Mouse (Mus musculus) embryo, embryonic 11 days (tissue): ENCODE results near the gene Ckap5.

Source experiments
- DNase-seq: peaks from one replicate; pipeline ENCODE4 v3.0.0-alpha.2; 2015

The Ckap5 gene

DNA sequence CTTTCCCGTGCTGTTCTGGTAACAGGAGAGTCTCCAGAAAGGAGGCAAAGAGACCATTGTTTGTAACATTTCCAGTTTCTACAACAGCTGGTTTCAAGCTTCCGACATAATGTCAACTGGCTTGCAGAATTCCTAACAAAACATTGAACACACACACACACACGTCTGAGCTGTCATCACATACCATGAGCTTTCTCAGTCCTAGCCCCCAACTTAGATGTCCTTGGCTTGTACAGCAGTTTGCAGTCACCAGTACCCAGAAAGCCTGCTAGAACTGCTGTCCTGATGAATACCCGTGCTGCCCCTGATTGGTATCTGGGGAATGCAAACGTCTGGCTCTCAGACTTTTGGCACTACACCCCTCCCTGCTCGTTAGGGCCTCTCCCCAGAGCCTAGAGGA lies 129.3 kb downstream of the Ckap5 start:
- DNase-seq, result no peak

DNA sequence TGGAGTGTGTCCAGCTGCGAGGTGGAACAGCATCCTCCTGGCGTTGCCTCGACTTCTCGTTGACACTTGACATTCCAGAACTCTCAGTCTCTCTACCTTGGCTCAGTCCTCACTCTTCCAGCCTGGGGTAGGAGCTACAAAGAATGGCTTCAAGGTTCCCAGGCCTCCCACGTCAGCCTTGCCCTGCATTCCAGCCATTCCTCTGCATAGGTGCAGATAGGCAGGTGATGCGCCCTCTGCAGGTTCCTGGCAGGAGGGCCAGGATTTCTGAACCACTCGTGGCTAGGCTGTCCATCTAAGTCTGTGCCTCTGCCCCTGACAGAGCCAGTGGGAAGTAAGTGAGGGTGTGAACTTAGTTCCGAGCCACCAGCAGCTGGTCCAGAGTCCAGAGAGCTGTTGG lies 130.2 kb downstream of the Ckap5 start:
- DNase-seq, result no peak

DNA sequence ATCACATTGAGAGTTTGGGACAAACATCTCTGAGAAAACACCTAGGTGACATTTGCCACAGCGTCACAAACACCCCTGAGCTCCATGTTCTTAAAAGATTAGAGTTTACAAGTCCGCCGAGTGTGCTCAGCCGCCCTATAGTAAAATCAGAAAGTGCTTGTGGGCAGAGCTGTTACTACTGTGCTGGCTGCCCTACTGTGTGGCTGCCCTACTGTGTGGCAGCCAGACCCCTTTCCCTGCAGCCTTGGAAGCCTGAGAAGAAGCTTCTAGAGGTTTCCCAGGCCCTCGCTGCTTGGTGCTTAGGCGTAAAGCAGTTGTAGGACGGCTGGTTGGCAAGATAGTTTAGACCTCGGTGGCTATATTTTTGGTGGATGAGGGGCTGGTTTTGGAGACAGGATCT lies 133.1 kb downstream of the Ckap5 start:
- no peak for DNase-seq

DNA sequence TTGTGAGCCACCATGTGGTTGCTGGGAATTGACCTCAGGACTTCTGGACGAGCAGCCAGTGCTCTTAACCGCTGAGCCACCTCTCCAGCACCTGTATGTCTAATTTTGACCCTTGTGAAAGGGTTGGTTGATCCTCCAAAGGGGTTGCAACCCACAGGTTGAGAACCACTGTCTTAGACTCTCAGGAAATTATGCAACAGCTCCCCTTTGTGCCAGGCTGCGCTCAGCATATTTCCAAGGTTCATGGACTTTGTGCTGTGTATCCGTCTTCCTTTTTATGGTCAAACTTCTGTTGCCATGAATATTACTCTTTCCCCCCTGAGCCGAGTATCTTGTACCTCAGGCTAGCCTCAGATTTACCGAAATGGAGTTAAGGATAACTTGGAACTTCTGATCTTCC lies 134.4 kb downstream of the Ckap5 start:
- DNase-seq, result no peak

DNA sequence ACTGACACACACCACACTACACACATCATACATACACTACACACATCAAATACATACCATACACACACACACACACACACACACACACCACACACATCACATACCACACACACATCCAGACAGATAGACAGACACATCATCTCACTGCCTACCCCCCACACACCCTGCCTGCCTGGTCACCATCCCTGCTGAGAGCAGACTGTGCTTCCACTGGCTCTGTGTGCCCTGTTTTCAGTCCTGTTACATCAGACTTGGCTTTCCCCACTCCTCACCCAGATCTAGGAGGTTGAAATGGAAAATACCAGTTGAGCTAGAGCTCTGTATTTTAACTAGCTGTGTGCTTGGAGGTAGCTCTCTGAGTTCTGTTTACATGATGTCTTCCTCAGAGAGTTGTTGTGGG lies 138.2 kb downstream of the Ckap5 start:
- no peak for DNase-seq

DNA sequence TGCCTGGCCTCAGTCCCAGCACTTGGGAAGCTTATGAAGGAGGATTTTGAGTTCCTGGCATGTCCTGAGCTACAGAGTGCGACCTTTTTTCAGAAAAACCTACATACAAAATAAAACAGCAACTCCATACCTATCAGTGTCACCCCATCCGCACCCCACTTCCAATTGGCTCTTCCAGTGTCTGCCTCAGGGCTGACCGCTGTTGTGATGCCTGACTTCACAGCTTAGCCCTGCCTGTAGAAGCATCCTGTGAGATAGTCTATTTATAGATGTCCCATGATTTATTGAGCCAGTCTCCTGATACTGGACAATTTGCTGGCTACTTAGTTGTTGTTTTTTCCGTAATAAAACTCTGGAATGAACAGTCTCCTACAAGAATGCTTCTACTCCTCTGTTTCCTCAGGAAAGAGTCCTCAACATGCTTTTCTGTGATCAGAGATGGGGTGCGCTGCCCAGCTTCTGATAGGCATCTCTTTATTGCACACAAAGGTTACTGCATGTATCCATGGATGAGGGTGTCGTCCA lies 139.9 kb downstream of the Ckap5 start:
- no peak for DNase-seq

DNA sequence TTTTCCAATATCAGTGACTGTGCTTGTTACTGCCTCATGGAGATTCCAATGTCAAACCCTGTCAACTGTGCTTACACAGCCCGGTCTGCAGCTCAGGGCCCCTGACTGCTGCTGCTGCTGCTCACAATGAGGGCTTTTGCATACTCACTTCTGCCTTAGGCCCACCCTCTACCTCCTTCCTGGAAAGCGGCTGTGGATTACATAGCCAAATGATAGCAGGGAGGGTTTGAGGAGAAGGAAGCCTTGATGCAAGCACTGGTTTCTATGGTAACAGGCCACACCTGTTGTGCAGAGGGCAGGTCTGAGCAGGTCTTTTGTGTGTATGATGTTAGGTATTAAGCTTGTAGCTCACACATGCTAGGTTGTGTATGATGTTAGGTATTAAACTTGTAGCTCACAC lies 141.2 kb downstream of the Ckap5 start:
- DNase-seq, result no peak

DNA sequence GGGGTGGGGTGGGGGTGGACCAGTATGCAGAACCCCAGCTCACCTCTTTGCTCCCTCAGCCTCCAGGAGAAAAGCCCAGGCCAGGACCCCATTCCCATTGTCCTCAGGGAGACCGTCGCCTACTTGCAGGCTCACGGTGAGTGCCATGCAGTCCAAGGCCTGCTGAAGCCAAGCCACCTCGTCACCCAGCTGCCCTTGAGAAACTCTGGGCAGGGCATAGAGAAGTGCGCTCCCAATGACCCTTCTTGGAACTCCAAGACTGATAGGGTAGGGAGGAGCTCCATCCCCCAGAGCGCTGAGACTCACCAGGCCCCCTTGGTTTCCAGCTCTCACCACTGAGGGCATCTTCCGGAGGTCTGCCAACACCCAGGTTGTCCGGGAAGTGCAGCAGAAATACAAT lies 142.8 kb downstream of the Ckap5 start:
- DNase-seq, result no peak

DNA sequence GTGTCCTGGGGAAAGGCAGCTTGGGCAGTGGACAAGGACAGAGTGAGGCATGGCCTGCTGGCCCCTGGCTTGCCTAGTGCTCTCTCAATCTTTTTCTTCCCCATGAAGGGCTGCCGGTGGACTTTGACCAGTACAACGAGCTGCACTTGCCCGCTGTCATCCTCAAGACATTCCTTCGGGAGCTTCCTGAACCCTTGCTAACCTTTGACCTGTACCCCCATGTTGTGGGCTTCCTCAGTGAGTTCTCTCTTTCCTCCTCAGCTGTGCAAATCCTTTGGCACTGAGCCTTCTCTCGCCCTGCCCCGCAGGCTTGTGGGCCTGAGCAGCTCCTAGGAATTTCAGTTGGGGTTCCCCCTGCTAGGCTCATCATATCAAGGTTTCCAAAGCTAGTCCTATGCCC lies 143.5 kb downstream of the Ckap5 start:
- DNase-seq, result no peak
